Mouse (Mus musculus): ENCODE data around the gene Pik3r4. TPM values are rescaled to one million over a fixed set of nuclear protein-coding genes. Genes with fewer than 3 reads are reported as not detected.

The Pik3r4 gene
- polyA plus RNA-seq, 1 experiment = 11.3 TPM

DNA sequence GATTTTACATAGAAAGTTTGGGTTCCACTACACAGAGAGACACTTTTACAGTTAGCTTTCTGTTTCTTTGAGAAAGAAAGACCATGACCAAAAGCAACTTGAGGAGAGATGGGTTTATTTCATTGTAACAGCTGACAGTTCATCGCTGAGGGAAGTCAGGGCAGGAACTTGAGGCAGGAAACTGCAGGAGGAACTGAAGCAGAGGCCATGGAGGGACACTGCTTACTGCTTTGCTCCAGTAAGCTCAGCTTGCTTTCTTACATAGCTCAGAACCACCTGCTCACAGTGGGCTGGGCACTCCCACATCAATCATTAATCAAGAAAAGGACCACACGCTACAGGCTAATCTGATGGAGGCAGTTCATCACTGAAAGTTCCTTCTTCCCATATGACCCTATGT, 13.4 kb downstream of the Pik3r4 start:
- Histone ChIP-seq H3K4me1 (ENCODE audit: control insufficient read depth, insufficient read depth, low read length) (peaks cover 1% of the 10 kb centered on the region), H3K4me3 (replicated peaks; ENCODE audit: control insufficient read depth, low read depth, low read length) (no peak overlapping the region), H3K27ac (ENCODE audit: control insufficient read depth, insufficient read depth, low read depth, low read length, poor library complexity) (no peak overlapping the region)
- TF ChIP-seq POLR2A (IDR thresholded peaks at IDR 0.05; ENCODE audit: borderline replicate concordance, control insufficient read depth, low read depth, low read length) = no peak
- TF ChIP-seq CTCF (IDR thresholded peaks at IDR 0.05; ENCODE audit: control insufficient read depth, insufficient read depth, low read length) = no peak
- 36% methylated on average over 2 of the region's 2 CpGs for WGBS

DNA sequence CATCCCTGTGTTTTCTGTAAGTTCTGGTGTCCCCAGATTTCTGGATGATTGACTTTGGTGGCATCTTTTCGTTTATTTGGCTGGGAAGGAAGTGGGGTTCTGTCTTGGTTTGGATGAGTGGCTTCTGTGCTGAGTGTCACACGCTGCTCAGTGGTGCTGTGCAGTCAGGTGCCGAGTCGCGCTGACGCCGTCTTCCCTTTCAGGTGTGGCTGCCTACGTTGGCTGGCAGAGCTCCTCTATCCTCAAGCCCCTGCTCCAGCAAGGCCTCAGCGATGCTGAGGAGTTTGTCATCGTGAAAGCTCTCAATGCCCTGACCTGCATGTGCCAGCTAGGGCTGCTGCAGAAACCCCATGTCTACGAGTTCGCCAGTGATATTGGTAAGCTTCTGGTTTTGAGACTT, 15.4 kb downstream of the Pik3r4 start:
- no peak for TF ChIP-seq POLR2A (IDR thresholded peaks at IDR 0.05; ENCODE audit: borderline replicate concordance, control insufficient read depth, low read depth, low read length)
- no peak overlapping the region for H3K27ac ChIP-seq (ENCODE audit: control insufficient read depth, insufficient read depth, low read depth, low read length, poor library complexity)
- no peak overlapping the region for H3K4me3 ChIP-seq (replicated peaks; ENCODE audit: control insufficient read depth, low read depth, low read length)
- H3K4me1 ChIP-seq (ENCODE audit: control insufficient read depth, insufficient read depth, low read length) = peaks cover 1% of the 10 kb centered on the region
- WGBS = 88% methylated on average over 12 of the region's 12 CpGs

DNA sequence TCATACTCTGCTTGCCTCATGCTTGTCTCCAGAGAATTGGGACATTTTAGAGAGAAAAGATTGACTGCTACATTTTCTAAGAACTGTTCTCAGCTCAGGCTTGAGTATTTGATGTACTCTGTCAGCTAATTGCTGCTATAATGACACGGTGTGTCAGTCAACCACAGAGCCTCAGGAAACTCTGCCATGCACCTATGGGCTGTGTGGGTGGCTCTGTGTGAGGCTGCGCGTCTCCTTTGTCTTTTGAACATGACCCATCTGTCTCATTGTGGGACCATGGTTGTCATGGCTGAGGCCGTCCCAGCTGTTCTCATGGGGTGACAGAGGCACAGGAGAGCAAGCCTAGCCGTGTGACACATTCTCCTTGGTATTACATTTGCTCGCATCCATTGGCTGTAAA, 17.1 kb downstream of the Pik3r4 start:
- no peak overlapping the region for H3K27ac ChIP-seq (ENCODE audit: control insufficient read depth, insufficient read depth, low read depth, low read length, poor library complexity)
- peaks cover 1% of the 10 kb centered on the region for H3K4me1 ChIP-seq (ENCODE audit: control insufficient read depth, insufficient read depth, low read length)
- TF ChIP-seq POLR2A (IDR thresholded peaks at IDR 0.05; ENCODE audit: borderline replicate concordance, control insufficient read depth, low read depth, low read length) (no peak), CTCF (IDR thresholded peaks at IDR 0.05; ENCODE audit: control insufficient read depth, insufficient read depth, low read length) (no peak)
- H3K4me3 ChIP-seq (replicated peaks; ENCODE audit: control insufficient read depth, low read depth, low read length) = no peak overlapping the region
- 81% methylated on average over 6 of the region's 6 CpGs for WGBS

DNA sequence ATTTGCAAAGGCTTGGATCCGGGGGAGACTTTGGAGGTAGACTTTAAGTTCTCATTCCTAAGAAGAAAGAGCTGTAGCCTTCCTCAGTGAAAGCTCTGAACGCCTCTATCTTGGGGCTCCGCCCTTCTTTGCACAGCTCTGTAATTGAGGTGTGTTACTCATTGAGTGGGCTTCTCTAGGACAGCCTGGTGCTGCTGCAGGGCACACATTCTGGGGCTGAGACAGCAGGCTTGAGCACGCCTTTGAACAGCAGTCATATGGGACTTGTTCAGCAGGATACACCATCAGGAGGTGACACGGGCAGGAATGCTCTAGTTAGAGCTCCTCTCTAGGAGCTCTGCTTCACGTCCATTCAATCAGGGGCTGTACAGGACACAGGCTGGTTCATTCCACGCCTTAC, 22.5 kb downstream of the Pik3r4 start:
- Histone ChIP-seq H3K4me3 (replicated peaks; ENCODE audit: control insufficient read depth, low read depth, low read length) (no peak overlapping the region), H3K4me1 (ENCODE audit: control insufficient read depth, insufficient read depth, low read length) (no peaks in the 10 kb centered on the region), H3K27ac (ENCODE audit: control insufficient read depth, insufficient read depth, low read depth, low read length, poor library complexity) (no peak overlapping the region)
- no peak for TF ChIP-seq CTCF (IDR thresholded peaks at IDR 0.05; ENCODE audit: control insufficient read depth, insufficient read depth, low read length)
- no peak for TF ChIP-seq POLR2A (IDR thresholded peaks at IDR 0.05; ENCODE audit: borderline replicate concordance, control insufficient read depth, low read depth, low read length)
- 84% methylated on average over 7 of the region's 7 CpGs for WGBS

DNA sequence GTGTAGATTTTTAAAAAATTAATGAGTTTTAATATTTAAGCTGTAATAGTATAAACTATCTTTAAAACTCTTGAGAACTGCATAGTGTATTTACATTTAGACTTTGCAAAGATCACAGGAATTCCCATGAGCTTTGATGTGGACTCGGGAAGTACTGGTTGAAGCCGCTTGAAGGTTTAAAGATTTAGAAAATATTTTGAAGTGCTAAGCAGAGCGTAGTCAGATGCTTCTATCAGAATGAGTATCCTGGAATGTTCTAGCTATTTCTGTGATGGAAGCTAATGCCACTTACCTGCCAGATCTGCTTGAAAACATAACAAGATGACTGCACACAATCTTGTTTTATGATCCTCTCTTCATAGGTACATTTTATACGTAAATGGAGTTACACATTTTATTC, 28.1 kb downstream of the Pik3r4 start:
- Histone ChIP-seq H3K4me1 (ENCODE audit: control insufficient read depth, insufficient read depth, low read length) (no peaks in the 10 kb centered on the region), H3K27ac (ENCODE audit: control insufficient read depth, insufficient read depth, low read depth, low read length, poor library complexity) (no peak overlapping the region), H3K4me3 (replicated peaks; ENCODE audit: control insufficient read depth, low read depth, low read length) (no peak overlapping the region)
- TF ChIP-seq POLR2A (IDR thresholded peaks at IDR 0.05; ENCODE audit: borderline replicate concordance, control insufficient read depth, low read depth, low read length) = no peak
- TF ChIP-seq CTCF (IDR thresholded peaks at IDR 0.05; ENCODE audit: control insufficient read depth, insufficient read depth, low read length) = no peak
- WGBS = 91% methylated on average over 4 of the region's 4 CpGs

DNA sequence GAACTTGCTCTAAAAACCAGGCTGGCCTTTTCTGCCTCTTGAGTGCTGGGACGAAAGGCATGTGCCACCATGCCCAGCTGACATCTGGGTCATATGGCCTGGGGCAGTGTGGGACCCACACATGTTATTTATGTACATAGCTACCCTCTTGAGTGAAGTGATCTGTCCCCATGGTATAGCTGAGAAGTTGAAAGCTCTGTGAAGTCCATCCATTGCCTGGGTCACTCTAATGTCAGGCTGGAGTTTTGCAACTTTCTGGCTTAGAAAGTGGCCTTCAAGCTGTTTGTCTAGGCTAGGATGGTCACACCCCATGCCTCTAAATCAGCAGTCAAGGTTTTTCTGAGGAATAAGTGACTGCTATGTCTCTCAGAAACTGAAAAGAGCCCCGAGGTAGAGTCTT, 29.3 kb downstream of the Pik3r4 start:
- 78% methylated on average over 2 of the region's 2 CpGs for WGBS
- Histone ChIP-seq H3K27ac (ENCODE audit: control insufficient read depth, insufficient read depth, low read depth, low read length, poor library complexity) (no peak overlapping the region), H3K4me1 (ENCODE audit: control insufficient read depth, insufficient read depth, low read length) (no peaks in the 10 kb centered on the region), H3K4me3 (replicated peaks; ENCODE audit: control insufficient read depth, low read depth, low read length) (no peak overlapping the region)
- TF ChIP-seq CTCF (IDR thresholded peaks at IDR 0.05; ENCODE audit: control insufficient read depth, insufficient read depth, low read length) (no peak), POLR2A (IDR thresholded peaks at IDR 0.05; ENCODE audit: borderline replicate concordance, control insufficient read depth, low read depth, low read length) (no peak)

DNA sequence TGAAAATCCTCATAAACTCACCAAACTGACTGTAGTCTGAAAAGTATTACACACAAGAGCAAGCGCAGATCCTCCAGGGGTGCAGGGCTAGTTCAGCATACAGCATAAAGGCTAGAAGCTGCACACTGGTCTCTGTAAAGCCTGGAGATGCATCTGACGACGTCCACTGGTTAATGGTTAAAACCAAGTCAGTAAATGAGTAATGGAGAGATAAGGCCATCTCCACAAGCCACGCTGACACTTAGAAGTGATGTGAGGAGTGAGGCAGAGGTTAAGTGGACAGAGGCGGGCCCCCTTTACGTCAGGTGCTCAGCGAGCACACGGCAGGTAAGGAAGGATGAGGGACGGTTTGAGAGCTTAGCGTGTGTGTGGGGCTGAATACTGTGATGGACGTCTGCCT, 33.2 kb downstream of the Pik3r4 start:
- H3K4me1 ChIP-seq (ENCODE audit: control insufficient read depth, insufficient read depth, low read length) = no peaks in the 10 kb centered on the region
- WGBS = 88% methylated on average over 11 of the region's 11 CpGs
- no peak overlapping the region for H3K27ac ChIP-seq (ENCODE audit: control insufficient read depth, insufficient read depth, low read depth, low read length, poor library complexity)
- TF ChIP-seq POLR2A (IDR thresholded peaks at IDR 0.05; ENCODE audit: borderline replicate concordance, control insufficient read depth, low read depth, low read length) (no peak), CTCF (IDR thresholded peaks at IDR 0.05; ENCODE audit: control insufficient read depth, insufficient read depth, low read length) (no peak)
- H3K4me3 ChIP-seq (replicated peaks; ENCODE audit: control insufficient read depth, low read depth, low read length) = no peak overlapping the region

DNA sequence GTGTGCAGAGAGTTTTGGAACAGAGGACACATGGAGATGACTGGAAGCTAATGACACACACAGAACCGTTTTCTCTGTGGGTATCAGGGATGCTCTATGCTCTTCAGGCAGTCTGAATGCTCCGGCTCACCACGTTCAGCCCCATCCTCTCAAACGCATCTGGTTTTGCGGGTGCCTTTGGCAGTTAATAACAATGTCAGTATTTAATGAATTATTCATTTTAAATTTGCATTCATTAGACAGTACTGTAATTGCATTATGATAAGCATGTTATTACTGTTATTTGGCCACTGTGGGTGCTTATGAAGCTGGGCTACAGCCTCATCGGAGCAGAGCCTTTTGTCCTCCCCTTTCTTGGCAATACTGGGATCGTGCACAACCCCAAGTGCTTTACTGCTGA, 38.6 kb downstream of the Pik3r4 start:
- 89% methylated on average over 7 of the region's 7 CpGs for WGBS
- H3K4me1 ChIP-seq (ENCODE audit: control insufficient read depth, insufficient read depth, low read length) = no peaks in the 10 kb centered on the region
- TF ChIP-seq CTCF (IDR thresholded peaks at IDR 0.05; ENCODE audit: control insufficient read depth, insufficient read depth, low read length) (no peak), POLR2A (IDR thresholded peaks at IDR 0.05; ENCODE audit: borderline replicate concordance, control insufficient read depth, low read depth, low read length) (no peak)

DNA sequence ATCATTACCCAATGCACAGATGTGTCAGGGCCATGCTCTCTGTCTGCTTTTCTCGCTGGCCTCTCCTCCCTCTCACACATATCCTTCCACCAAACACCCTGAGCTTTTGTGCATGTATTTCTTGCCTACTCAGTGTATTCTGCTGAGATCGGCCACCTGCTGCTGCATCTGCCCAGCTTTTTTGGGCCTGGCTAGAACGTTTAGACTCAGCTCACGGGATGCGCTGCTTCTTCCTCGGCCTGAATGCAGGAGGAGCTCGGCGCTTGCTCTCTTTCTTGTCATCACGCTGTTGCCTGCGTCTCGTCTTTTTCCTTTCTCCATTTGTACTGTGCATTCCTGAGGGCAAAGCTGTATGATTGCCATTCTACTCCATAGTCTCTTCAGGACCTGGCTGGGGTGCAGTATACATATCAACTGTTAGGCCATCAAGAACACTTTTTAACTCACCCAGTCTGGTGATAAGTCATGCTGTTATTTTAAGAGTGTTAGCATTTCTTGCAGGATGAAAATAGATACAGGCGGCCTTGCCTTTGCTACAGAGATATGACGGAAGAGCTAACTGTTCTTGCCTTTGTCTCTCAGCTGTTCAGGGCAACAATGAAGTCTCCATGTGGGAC, 41.9 kb downstream of the Pik3r4 start:
- Histone ChIP-seq H3K4me1 (ENCODE audit: control insufficient read depth, insufficient read depth, low read length) (no peaks in the 10 kb centered on the region; the same call in 1 of the 2 replicates), H3K27ac (ENCODE audit: control insufficient read depth, insufficient read depth, low read depth, low read length, poor library complexity) (no peak overlapping the region), H3K4me3 (replicated peaks; ENCODE audit: control insufficient read depth, low read depth, low read length) (no peak overlapping the region)
- 92% methylated on average over 13 of the region's 13 CpGs for WGBS
- TF ChIP-seq CTCF (IDR thresholded peaks at IDR 0.05; ENCODE audit: control insufficient read depth, insufficient read depth, low read length) = no peak
- TF ChIP-seq POLR2A (IDR thresholded peaks at IDR 0.05; ENCODE audit: borderline replicate concordance, control insufficient read depth, low read depth, low read length) = no peak

More for the DNA sequence above, 38.6 kb downstream of the Pik3r4 start:
- Histone ChIP-seq H3K27ac (ENCODE audit: control insufficient read depth, insufficient read depth, low read depth, low read length, poor library complexity) (no peak overlapping the region), H3K4me3 (replicated peaks; ENCODE audit: control insufficient read depth, low read depth, low read length) (no peak overlapping the region)

Measured in bone marrow, adult 2 months (tissue).